Mouse (Mus musculus): ENCODE results near the gene Gabra5.
A peak's percentile ranks its signal among the peaks of the same experiment; 100 is the strongest.

Gabra5 gene

GRCm38 (mm10) chr7:57509681-57510141, at the start of gene Gabra5:
TSS of gene Gabra5 (minus strand) at chr7:57510059.
- DNase-seq = peak; percentile 82

- peak; percentile 49 for DNase-seq
Measured at GRCm38 (mm10) chr7:57538565-57538964, 28.7 kb upstream of the Gabra5 start.

DNA sequence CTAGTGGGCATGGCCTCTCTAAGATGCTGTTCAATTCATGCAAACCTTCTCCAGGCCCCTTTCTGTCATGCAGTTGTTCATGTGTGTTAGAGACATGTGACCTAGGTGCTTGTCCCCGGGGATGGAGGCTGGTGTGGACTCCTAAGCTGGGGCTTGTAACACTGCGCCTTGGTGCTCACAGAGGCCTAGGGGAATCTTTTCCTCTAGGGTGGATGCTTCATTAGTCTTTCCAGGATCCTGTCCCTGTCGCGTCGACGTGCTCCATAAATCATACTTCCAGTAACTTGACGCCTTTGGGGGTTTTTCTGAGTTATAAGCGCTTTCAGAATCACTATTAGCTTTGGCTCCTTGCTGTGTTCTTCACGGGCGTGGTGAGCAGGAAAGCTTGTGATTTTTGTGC, 22.8 kb upstream of the Gabra5 start:
- no peak for DNase-seq

DNA sequence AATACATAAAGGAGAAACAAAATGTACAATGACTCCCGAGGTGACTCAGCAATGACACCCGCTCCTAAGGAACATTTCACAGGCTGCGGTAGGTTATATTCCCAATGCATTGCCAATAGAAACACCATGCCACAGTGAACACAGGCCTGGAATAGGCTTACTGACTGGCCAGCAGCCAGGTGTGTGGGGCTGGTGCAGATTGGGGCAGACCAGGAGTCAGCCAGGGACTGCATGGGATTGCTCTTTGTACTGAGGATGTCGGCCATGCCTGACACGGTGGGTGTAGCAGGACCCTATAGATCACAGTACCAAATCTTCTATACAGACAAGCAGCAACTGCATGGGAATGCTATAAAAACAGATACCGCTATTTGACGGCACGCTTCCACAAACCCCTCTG, 20.1 kb upstream of the Gabra5 start:
- no peak for DNase-seq

- DNase-seq = no peak
Measured at GRCm38 (mm10) chr7:57529451-57529850, 19.6 kb upstream of the Gabra5 start.

DNA sequence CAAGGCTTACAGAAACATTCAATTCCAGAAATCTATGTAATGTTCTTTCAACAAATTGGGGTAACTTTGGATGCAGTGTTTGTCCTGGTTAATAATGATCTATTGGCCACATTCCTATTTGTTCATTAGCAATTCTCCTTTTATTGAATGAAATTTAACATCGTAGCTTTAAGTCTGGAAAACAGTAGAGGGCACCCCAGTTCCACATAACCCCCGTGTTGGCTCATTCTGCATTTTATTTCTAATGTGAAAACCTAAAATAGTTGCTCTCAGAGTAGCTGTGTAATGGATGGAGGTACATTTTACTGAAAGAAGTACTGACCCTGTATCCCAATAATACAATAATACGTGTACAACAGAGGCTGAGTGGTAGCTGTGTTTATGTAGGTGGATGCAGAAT, 3.1 kb upstream of the Gabra5 start:
- peak; percentile 11 for DNase-seq

- DNase-seq = peak; percentile 59
Measured at GRCm38 (mm10) chr7:57508860-57509632, 813 bp downstream of the Gabra5 start.

DNA sequence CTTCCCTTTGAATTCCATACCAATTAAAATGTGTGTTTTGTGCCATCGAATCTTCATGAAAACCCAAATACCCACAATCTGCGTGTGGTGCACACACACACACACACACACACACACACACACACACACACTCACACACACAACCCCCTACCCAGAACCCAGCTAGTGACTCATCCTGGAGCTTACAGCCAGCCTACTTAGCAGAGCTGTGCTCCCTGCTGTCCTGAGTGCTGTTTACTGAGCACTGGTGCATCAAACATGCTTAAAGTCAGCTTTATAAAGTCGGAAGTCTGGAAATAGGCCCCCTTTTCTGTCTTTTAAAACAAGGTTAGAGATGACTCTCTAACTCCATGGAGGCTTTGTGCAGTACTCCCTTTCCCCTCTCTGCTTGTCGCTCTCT, 7.0 kb downstream of the Gabra5 start:
- DNase-seq = no peak

DNA sequence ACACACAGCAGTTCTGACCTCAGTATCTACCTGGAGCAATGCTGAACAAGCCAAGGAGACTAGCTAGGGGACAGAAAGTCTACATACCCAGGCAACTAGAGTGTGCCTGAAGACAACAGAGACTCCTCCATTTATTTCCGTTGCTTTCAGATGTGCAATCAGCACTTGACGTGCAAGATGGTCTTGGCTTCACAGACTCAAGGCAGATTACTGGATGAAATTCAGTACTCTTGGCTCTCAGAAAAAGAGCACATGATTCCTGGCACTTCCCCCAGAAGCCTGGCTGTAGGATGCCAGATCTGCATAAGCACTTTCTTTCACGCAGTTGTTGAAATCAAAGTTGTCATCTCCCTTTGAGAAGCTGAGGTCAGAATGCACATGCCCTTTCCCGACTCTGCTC, 18.1 kb downstream of the Gabra5 start:
- DNase-seq = no peak

GRCm38 (mm10) chr7:57486907-57487306, 23.0 kb downstream of the Gabra5 start:
- no peak for DNase-seq

DNA sequence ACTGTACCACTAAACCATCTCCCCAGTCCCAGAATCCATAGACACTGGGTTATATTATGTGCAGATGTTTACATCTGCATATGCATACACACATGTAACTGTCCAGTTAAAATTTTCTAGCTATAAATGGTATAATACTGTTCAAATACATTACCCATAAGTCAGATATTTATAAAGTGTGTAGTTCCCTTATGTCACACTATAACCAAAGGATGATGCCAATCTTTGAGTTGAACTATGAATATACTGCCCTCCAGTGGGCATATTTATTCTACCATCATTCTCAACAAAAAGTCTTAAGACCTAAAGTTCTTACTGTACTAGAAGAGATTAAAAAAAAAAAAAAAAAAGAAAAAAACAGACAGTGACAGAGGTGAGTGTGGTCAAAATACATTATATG, 27.0 kb downstream of the Gabra5 start:
- DNase-seq = peak; percentile 39

DNA sequence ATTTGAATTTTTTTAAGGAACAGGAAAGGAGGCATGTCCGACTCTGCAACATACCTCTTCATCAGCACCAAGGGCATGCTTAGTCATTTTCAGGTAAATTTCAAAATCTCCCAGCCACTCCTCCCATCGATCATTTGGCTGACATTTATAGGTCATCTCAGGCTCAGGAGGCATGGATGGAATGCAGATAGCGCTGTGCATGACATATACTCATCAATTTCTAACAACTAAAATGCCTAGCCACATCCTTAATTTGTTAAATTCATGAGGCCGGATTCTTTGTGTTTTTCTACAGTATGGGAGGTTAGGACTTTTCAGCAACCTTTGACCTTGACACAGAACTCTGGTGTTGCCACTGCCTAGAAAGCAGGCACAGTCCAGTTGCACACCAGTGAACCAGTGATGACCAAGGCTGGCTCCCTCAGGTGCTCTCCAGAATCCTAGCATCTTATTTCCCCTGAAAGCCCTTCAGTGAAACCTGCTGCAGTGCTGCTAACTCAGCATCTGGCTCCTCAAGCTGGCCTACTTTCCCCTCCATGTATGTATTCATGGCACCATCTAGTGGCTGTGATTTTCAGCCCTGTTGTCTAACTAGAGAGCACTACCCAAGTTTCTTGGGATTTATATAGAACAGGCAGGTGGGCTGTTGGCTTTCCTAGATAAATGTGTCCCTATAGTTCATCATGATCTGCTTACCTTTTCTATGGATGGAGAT, 35.9 kb downstream of the Gabra5 start:
- peak; percentile 74 for DNase-seq

DNA sequence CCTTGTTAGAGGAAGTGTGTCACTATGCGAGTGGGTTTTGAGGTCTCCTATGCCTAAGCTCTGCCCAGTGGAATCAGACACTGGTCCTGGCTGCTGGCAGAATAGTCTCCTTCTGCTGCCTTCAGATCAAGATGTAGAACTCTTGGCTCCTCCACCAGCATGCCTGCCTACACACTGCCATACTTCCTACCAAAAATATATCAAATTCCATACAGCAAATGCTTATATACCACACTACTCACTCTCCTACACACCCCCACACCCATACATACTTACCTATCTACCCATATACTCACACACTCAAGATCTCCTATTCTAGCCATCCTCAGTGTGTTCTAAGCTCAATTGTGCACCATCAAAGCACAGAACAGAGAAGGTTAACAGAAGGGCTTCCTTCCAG, 38.5 kb downstream of the Gabra5 start:
- DNase-seq = no peak

DNA sequence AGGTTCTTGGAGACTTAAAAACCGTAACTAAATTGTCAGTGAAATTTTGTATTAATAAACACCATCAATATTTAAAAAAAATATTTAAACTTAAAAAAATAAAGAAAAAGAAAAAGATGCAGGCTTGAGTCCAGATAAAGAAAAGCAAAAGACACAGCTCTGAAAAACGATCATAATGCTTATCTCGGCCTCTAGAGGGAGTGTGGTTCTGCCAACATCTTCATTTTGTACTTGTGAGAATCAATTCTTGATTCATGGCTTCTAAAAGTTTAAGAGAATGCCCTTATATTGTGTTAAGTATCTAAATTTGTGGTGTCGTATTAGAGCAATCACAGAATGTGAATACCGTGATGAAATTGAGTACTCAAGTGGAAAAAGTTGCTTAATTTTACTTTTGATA, 49.5 kb downstream of the Gabra5 start:
- no peak for DNase-seq

GRCm38 (mm10) chr7:57448239-57448638, 61.6 kb downstream of the Gabra5 start:
- no peak for DNase-seq

DNA sequence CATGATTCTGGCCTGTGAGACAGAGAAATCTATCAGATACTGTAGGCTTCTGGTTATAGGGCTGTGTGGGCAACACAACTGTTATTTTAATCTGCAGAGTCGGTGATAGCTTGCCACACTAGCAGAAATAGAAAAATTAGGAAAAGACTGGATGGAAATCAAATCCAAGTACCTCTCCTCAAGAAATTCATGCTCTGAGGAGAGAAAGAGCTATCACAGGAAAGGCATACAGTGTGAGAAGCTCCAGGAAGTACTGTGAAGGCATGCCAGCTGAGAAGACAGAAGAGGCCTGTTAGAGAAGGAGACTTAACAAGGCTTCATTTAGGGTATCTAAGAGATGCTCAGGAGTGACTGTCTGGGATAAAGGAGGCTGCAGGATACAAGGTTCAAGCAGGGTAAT, 87.2 kb downstream of the Gabra5 start:
- no peak for DNase-seq

GRCm38 (mm10) chr7:57421044-57421443, 88.8 kb downstream of the Gabra5 start:
- no peak for DNase-seq

- no peak for DNase-seq
Measured at GRCm38 (mm10) chr7:57419392-57419791, 90.5 kb downstream of the Gabra5 start, which contains the start of gene Gabrb3. TSS of gene Gabrb3 (plus strand) at chr7:57419692.

- no peak for DNase-seq
Measured at GRCm38 (mm10) chr7:57412896-57413295, 97.0 kb downstream of the Gabra5 start.

DNA sequence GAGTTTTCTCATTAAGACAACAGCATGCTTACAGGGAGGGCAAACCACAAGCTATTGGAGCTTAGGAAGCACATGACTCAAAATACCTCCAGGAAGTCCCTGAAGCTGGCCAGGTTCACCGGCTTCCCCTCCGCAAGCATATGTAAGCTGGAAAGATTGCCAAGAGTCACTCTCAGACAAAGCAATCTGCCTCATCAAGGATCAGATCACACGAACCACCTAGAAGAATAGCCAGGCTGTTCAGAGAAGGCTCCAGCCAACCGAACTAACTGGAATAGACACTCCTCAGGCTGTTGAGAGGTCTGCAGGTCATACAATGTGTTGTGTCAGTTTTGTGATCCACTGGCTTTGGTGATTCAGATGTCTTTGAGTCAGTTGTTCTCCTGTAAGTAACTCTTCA, 98.7 kb downstream of the Gabra5 start:
- no peak for DNase-seq

DNA sequence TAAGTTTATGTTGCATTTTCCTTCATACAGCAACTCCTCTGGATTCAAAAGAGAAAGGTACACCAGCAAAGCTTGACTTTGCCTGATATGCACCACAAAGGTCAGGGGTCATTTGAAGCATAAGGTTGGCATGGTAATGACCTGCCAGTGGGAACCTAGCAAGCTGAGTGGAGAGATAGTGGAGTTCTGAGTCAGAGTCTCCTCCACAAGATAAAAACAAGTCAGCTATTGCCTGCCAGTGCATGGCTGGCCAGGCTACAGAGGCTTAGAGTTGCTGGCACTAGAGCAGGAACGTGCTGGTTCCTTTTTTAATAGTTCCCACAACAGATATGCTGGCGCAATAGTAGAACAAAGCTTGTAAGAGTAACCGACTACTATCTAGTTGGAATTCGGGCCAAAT, 116.3 kb downstream of the Gabra5 start:
- DNase-seq = no peak

DNA sequence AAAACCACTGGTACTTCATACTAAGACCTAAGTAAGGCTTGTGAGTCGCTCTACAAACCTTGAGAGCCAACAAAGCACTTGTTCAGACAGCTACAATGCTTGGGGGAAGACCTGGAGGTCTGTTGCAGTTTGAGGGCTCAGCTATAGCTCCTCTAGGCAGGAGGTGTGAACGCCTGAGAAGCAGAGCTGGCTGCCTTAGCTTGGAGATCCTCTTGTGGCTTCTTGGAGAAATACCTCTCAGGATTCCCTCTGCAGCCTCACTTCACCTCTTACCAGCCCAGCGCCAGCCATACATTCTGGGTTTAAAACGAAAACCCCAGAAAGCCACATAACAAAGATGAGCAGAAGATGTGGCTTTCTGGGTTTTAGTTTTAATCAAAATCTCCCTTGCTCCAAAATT, 119.8 kb downstream of the Gabra5 start:
- no peak for DNase-seq

- no peak for DNase-seq
Measured at GRCm38 (mm10) chr7:57387341-57387654, 122.6 kb downstream of the Gabra5 start.

DNA sequence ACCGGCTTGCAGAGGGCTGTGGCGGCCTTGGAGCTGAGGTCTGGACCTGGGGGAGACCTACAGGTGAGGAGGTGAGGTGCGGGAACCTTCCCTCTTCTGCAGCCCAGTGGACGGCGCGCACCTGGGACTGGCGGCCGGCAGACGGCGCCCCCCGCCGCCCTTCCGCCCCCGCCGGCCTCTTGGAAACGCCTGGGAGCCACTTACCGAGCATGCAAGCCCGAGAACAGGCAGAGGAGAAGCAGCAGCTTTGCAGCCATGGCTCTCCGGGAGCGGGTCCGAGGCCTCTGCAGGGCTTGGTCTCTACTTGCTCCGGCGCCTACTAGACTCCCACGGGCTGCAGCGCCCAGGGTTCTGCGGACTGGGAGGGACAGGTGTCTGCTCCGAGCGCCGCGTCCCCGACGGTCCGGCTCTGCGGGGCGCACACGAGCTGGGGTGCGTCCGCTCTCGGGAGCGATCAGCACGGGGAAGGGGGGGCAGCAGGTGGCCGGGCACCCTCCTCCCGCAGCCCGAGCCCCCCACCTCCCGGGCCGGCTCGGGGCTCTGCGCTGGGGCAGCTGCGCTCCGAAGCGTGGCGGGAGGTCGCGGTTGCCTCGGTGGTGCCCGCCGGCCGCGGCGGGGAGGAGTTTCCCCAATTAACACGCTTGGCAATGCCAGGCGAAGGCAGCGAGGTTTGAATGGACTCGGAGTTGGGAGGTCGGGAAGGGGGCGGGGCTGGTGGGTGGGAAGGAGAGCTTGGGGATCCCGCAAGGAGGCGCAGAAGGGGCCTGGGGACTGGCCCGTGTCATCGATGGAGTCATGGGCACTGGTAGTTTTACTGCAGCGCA, 123.1 kb downstream of the Gabra5 start, which contains the start of gene Gabrg3:
TSS of gene Gabrg3 (minus strand) at position 672 of the 824 bp plus-strand sequence.
- DNase-seq = peak; percentile 56
